Mouse (Mus musculus) layer of hippocampus, postnatal 36 days (tissue): Measurements from ENCODE around the gene 2310011J03Rik. TPM values are rescaled to one million over a fixed set of nuclear protein-coding genes. Genes with fewer than 3 reads are reported as not detected.

Experiments used
- DNase-seq, 2 experiments: peaks; one replicate each; pipeline ENCODE4 v3.0.0; 2022
- total RNA-seq, 2 experiments: library from RNA; stranded (reverse); gene quantifications; 2 replicates each; pipeline ENCODE4 v1.2.3; 2021

The 2310011J03Rik gene
- total RNA-seq, 2 experiments from 2014 or later = 22.4 to 23.0 TPM

GRCm38 (mm10) chr10:80314494-80315001, 5.8 kb downstream of the 2310011J03Rik start:
- DNase-seq = no peak

GRCm38 (mm10) chr10:80313627-80314201, 6.6 kb downstream of the 2310011J03Rik start:
- DNase-seq = no peak

- DNase-seq = no peak
Observed at GRCm38 (mm10) chr10:80312586-80313504, 7.5 kb downstream of the 2310011J03Rik start.

- DNase-seq = no peak
Observed at GRCm38 (mm10) chr10:80311560-80311959, 8.8 kb downstream of the 2310011J03Rik start.

- no peak for DNase-seq
Observed at GRCm38 (mm10) chr10:80304862-80305261, 15.5 kb downstream of the 2310011J03Rik start.

- DNase-seq = no peak
Observed at GRCm38 (mm10) chr10:80304458-80304857, 15.9 kb downstream of the 2310011J03Rik start.

- no peak for DNase-seq
Observed at GRCm38 (mm10) chr10:80302471-80302881, 17.9 kb downstream of the 2310011J03Rik start.

- no peak for DNase-seq
Observed at GRCm38 (mm10) chr10:80302082-80302355, 18.3 kb downstream of the 2310011J03Rik start.

- no peak for DNase-seq
Observed at GRCm38 (mm10) chr10:80301256-80302081, 18.9 kb downstream of the 2310011J03Rik start.

- DNase-seq = no peak
Observed at GRCm38 (mm10) chr10:80300672-80301181, 19.6 kb downstream of the 2310011J03Rik start.

- no peak for DNase-seq
Observed at GRCm38 (mm10) chr10:80299824-80300223, 20.5 kb downstream of the 2310011J03Rik start.

- no peak for DNase-seq
Observed at GRCm38 (mm10) chr10:80299301-80299700, 21.0 kb downstream of the 2310011J03Rik start.

GRCm38 (mm10) chr10:80298571-80299281, 21.6 kb downstream of the 2310011J03Rik start:
- peak; percentile 91 to 92 for DNase-seq

- DNase-seq = no peak
Observed at GRCm38 (mm10) chr10:80297526-80298133, 22.7 kb downstream of the 2310011J03Rik start.

- DNase-seq = no peak
Observed at GRCm38 (mm10) chr10:80296824-80297223, 23.5 kb downstream of the 2310011J03Rik start.

- peak; percentile 81 to 82 for DNase-seq
Observed at GRCm38 (mm10) chr10:80295618-80296425, 24.5 kb downstream of the 2310011J03Rik start, which contains the start of gene Apc2. TSS of gene Apc2 (plus strand) at chr10:80295977.

GRCm38 (mm10) chr10:80294788-80295303, 25.5 kb downstream of the 2310011J03Rik start:
- no peak for DNase-seq

- DNase-seq = no peak
Observed at GRCm38 (mm10) chr10:80294311-80294710, 26.0 kb downstream of the 2310011J03Rik start.

GRCm38 (mm10) chr10:80293325-80293724, 27.0 kb downstream of the 2310011J03Rik start:
- DNase-seq = no peak
